Mouse (Mus musculus) stomach, postnatal 0 days (tissue): ENCODE measurements around the gene Synpr. TPM values are rescaled to one million over a fixed set of nuclear protein-coding genes. Genes with fewer than 3 reads are reported as not detected.

Experiments used
- ATAC-seq: fragments of 200-750 bp; cut with Nextera tagmentation; 2 replicates; pipeline ENCODE4 v1.8.0; 2017; ENCODE audit not compliant: low FRiP score, low TSS enrichment
- DNase-seq: peaks from one replicate; pipeline ENCODE4 v3.0.0-alpha.2; 2016; ENCODE audit warnings: low spot score
- H3K27ac ChIP-seq: fragments of 300-500 bp; sonication (generic); replicated peaks from 2 replicates; pipeline ENCODE4 v1.5.1; 2014; ENCODE audit warnings: mild to moderate bottlenecking, control low read depth
- H3K27me3 ChIP-seq: fragments of 300-500 bp; sonication (generic); 2 replicates; pipeline ENCODE4 v1.6.1; 2014; ENCODE audit warnings: low read length; ENCODE audit not compliant: control insufficient read depth, insufficient read depth
- H3K36me3 ChIP-seq: fragments of 300-500 bp; sonication (generic); 2 replicates; pipeline ENCODE4 v1.6.1; 2014; ENCODE audit warnings: low read length, mixed read lengths; ENCODE audit not compliant: control insufficient read depth, insufficient read depth
- H3K4me1 ChIP-seq: fragments of 300-500 bp; sonication (generic); replicated peaks from 2 replicates; pipeline ENCODE4 v1.6.1; 2014; ENCODE audit warnings: antibody characterized with exemption; ENCODE audit not compliant: control insufficient read depth, insufficient read depth
- H3K4me2 ChIP-seq: fragments of 300-500 bp; sonication (generic); replicated peaks from 2 replicates; pipeline ENCODE4 v1.6.1; 2014; ENCODE audit warnings: low read depth, mild to moderate bottlenecking, control low read depth, moderate library complexity
- H3K4me3 ChIP-seq: fragments of 300-500 bp; sonication (generic); 2 replicates; pipeline ENCODE4 v1.5.1; 2014; ENCODE audit warnings: low read depth, low read length, control low read depth
- H3K9ac ChIP-seq: fragments of 300-500 bp; sonication (generic); 2 replicates; pipeline ENCODE4 v1.6.1; 2014; ENCODE audit warnings: mild to moderate bottlenecking, low read length, control low read depth, mixed read lengths
- H3K9me3 ChIP-seq: fragments of 300-500 bp; sonication (generic); 2 replicates; pipeline ENCODE4 v1.6.1; 2016; ENCODE audit warnings: low read length; ENCODE audit not compliant: control insufficient read depth
- CTCF ChIP-seq: IDR thresholded peaks from 2 replicates; pipeline ENCODE4 v1.5.1; 2016; ENCODE audit warnings: antibody characterized with exemption, low read depth, mild to moderate bottlenecking, moderate library complexity
- EP300 ChIP-seq: optimal IDR thresholded peaks from 2 replicates; pipeline ENCODE3; 2016; ENCODE audit warnings: antibody characterized with exemption
- WGBS: fragments of 180-500 bp; shearing (Covaris S2); extraction: QIAGEN DNeasy Blood & Tissue Kit; methylation state at CpG from one replicate; pipeline ENCODE4 v1.1.7; 2014; 5-methylcytosine and 5-hydroxymethylcytosine counted together
- polyA plus RNA-seq: library from polyadenylated mRNA; unstranded; fragments of >200 nt; fragmentation: Nextera tagmentation; extraction: Ambion mirVana; gene quantifications from 2 replicates; pipeline ENCODE4 v1.2.1, GENCODE M21; 2015

Gene Synpr
- polyA plus RNA-seq, 1 experiment from 2014 or later: 1.3 TPM

DNA sequence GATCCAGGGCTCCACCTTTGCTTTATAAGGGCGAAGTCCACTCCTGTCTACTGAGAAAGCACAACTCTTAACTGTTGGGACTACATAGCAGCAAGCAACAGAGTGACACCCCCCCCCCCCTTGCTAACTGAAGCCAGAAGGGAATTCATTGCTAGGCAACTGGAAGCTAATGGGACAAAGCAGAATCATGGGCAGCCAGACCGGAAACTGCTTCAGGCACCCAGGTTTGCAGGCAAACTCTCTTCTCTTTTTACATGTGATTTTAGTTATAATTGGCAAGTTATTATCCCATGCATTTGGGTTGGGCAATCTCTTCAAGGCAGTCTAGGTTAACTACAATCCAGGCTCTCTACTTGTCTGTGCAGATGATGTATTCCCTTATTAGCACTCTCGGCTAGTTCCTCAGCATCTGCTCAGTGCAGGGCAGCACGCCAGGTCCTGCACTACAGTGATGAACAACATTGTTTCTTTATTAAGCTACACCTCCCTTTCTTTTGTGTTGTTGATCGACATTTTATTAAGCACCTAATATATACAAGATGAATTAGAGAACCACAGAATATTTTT lies 72.6 kb downstream of the Synpr start:
- 61% methylated on average over 5 of the region's 5 CpGs for WGBS
- no peaks in the 10 kb centered on the region for H3K9me3 ChIP-seq
- no peak overlapping the region for H3K27ac ChIP-seq
- H3K4me3 ChIP-seq: no peak overlapping the region
- no peaks in the 10 kb centered on the region for H3K4me1 ChIP-seq
- H3K27me3 ChIP-seq: no peaks in the 10 kb centered on the region
- no peak overlapping the region for H3K4me2 ChIP-seq
- DNase-seq: no peak
- no peak overlapping the region for H3K9ac ChIP-seq
- TF ChIP-seq CTCF: no peak
- TF ChIP-seq EP300: no peak
- no peak for ATAC-seq
- H3K36me3 ChIP-seq: no peaks in the 10 kb centered on the region

DNA sequence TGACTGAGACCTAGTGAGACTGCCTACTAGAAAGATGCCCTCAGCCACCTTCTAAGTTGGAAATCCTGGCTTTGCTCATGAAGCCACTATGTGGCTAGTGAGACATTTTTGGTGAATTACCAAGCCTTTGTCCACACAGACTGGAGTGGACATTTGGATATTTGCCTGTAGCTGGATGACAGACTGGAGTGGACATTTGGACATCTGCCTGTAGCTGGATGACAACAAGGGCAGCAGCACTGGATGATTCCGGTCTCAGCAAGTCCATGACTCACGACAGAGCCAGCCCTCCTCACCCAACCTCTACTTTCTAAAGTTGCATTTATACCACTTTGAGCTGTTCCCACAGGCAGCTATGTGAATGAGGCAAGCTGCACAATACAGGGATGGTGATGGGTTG lies 73.5 kb downstream of the Synpr start:
- Histone ChIP-seq H3K27me3 (no peaks in the 10 kb centered on the region), H3K4me2 (no peak overlapping the region), H3K4me1 (no peaks in the 10 kb centered on the region), H3K9me3 (no peaks in the 10 kb centered on the region), H3K4me3 (no peak overlapping the region), H3K27ac (no peak overlapping the region), H3K9ac (no peak overlapping the region), H3K36me3 (no peaks in the 10 kb centered on the region)
- no peak for ATAC-seq
- WGBS: 74% methylated on average over 2 of the region's 2 CpGs
- no peak for DNase-seq
- TF ChIP-seq EP300 (no peak), CTCF (no peak)

DNA sequence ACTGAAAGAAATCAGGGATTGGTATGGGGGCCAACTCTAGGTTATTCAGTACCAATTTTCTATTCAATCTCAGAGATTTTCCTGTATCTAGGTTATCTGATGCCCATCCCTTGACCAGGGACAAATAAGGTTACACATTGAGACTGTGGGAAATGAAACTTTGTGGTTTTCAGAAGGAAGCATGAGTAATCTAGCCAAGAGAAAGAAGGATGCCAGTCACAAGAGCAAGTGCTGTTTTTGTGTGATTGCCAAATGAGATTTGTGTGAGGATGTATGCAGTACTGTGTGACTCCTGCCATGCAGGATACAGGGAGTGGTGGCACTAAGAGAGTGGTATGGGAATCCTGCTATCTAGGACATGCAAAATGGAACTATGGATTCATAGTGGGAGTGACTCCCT lies 76.6 kb downstream of the Synpr start:
- no peak for ATAC-seq

DNA sequence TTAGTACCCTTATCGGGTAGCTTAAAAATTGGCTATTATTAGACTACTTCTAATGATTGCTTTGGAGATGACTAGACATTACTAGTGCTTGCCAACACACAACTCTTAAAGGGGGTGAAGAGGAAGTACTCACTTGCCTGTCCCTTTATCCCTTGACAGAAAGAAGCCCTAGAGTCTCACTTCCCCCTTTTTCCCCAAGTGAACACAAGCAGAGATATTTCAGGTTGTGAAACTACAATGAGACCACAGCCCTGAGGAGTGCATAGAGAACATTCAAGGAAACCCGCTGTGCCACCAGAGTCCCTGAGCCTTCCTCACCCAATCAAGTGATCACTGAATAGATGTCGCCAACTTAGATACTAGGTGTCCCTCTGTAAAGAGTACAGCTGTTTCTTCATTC lies 77.1 kb downstream of the Synpr start:
- Histone ChIP-seq H3K27me3 (no peaks in the 10 kb centered on the region), H3K9me3 (no peaks in the 10 kb centered on the region), H3K4me2 (no peak overlapping the region), H3K36me3 (no peaks in the 10 kb centered on the region), H3K9ac (no peak overlapping the region), H3K4me3 (no peak overlapping the region), H3K4me1 (no peaks in the 10 kb centered on the region), H3K27ac (no peak overlapping the region)
- DNase-seq: no peak
- TF ChIP-seq EP300 (no peak), CTCF (no peak)
- no peak for ATAC-seq
- 94% methylated on average over 3 of the region's 3 CpGs for WGBS

More for the DNA sequence above, 76.6 kb downstream of the Synpr start:
- Histone ChIP-seq H3K9ac (no peak overlapping the region), H3K4me1 (no peaks in the 10 kb centered on the region), H3K27ac (no peak overlapping the region), H3K4me2 (no peak overlapping the region), H3K4me3 (no peak overlapping the region), H3K27me3 (no peaks in the 10 kb centered on the region), H3K9me3 (no peaks in the 10 kb centered on the region), H3K36me3 (no peaks in the 10 kb centered on the region)
- TF ChIP-seq EP300: no peak
- TF ChIP-seq CTCF: no peak
- no peak for DNase-seq

DNA sequence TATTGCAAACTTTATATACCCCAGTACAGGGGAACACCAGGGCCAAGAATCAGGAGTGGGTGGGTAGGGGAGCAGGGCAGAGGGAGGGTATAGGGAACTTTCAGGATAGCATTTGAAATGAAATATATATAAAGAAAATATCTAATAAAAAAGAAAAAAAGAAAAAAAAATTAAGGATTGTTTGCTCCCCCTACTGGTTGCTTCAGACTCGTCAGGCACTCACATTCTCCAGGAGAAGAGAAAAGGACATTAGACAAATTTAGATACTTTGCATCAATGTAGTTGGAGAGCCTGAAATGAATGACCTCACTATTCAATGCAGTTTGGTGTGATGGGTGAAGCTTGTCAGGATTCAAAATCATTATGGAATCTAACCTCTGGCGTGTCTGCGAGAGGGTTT lies 83.7 kb downstream of the Synpr start:
- H3K27me3 ChIP-seq: no peaks in the 10 kb centered on the region
- no peak overlapping the region for H3K4me3 ChIP-seq
- H3K9ac ChIP-seq: no peak overlapping the region
- H3K4me2 ChIP-seq: no peak overlapping the region
- TF ChIP-seq EP300: no peak
- TF ChIP-seq CTCF: peak; percentile 41
- H3K9me3 ChIP-seq: no peaks in the 10 kb centered on the region
- DNase-seq: no peak
- no peaks in the 10 kb centered on the region for H3K36me3 ChIP-seq
- no peaks in the 10 kb centered on the region for H3K4me1 ChIP-seq
- ATAC-seq: no peak
- 72% methylated on average over 3 of the region's 3 CpGs for WGBS
- no peak overlapping the region for H3K27ac ChIP-seq

DNA sequence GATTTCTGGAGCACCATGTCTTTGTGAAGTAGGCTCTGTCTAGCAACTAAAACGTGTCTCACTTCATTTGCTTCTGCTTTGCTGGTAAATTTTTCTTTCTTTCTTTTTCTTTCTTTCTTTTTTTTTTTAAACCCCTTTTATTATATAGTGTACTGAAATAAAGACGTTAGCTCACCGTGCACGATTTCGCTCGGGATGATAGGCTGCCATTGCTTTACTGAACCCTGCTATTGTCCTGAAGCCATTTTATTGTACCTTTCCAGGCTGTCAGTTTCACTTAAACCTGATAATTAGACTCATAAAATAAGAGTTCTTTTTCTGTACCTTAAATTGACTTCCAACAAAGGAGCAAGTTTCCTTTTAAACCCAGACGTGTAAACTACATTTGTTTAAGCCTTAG lies 104.5 kb downstream of the Synpr start:
- ATAC-seq (no peak), DNase-seq (no peak)
- Histone ChIP-seq H3K27ac (no peak overlapping the region), H3K9ac (no peak overlapping the region), H3K9me3 (no peaks in the 10 kb centered on the region), H3K4me3 (no peak overlapping the region), H3K36me3 (no peaks in the 10 kb centered on the region), H3K4me2 (no peak overlapping the region), H3K27me3 (no peaks in the 10 kb centered on the region), H3K4me1 (no peaks in the 10 kb centered on the region)
- TF ChIP-seq CTCF (no peak), EP300 (no peak)
- WGBS: 72% methylated on average over 7 of the region's 7 CpGs
